Mouse (Mus musculus) neural tube, embryonic 14.5 days (tissue): Measurements from ENCODE around the gene Rassf6. TPM values are rescaled to one million over a fixed set of nuclear protein-coding genes. Genes with fewer than 3 reads are reported as not detected.
"Not testable (repeated sequence)": the region's sequence is repeated elsewhere in the genome, so short reads cannot be mapped to it uniquely, and the experiment has no call there.

Source experiments
- ATAC-seq: fragments of 200-750 bp; cut with Nextera tagmentation; 2 replicates; pipeline ENCODE4 v1.8.0; 2017; ENCODE audit warnings: low read depth, mild to moderate bottlenecking, moderate TSS enrichment, moderate library complexity
- H3K27ac ChIP-seq: fragments of 300-500 bp; sonication (generic); 2 replicates; pipeline ENCODE4 v1.5.1; 2014; ENCODE audit warnings: low read depth, mild to moderate bottlenecking, control low read depth, low read length, moderate library complexity, mixed read lengths
- H3K27me3 ChIP-seq: fragments of 300-500 bp; sonication (generic); 2 replicates; pipeline ENCODE4 v1.6.1; 2014; ENCODE audit warnings: low read length; ENCODE audit not compliant: control insufficient read depth, insufficient read depth
- H3K36me3 ChIP-seq: fragments of 300-500 bp; sonication (generic); 2 replicates; pipeline ENCODE4 v1.6.1; 2014; ENCODE audit warnings: low read length, mixed read lengths; ENCODE audit not compliant: control insufficient read depth, insufficient read depth
- H3K4me1 ChIP-seq: fragments of 300-500 bp; sonication (generic); 2 replicates; pipeline ENCODE4 v1.6.1; 2014; ENCODE audit warnings: low read length; ENCODE audit not compliant: control insufficient read depth, insufficient read depth
- H3K4me2 ChIP-seq: fragments of 300-500 bp; sonication (generic); 2 replicates; pipeline ENCODE4 v1.6.1; 2014; ENCODE audit warnings: mild to moderate bottlenecking, low read depth, low read length, control low read depth
- H3K4me3 ChIP-seq: fragments of 300-500 bp; sonication (generic); 2 replicates; pipeline ENCODE4 v1.5.1; 2014; ENCODE audit warnings: low read depth, low read length, control low read depth, mixed read lengths
- H3K9ac ChIP-seq: fragments of 300-500 bp; sonication (generic); replicated peaks from 2 replicates; pipeline ENCODE4 v1.6.1; 2014; ENCODE audit warnings: low read depth, mild to moderate bottlenecking, control low read depth, low read length, mixed read lengths
- H3K9me3 ChIP-seq: fragments of 300-500 bp; sonication (generic); 2 replicates; pipeline ENCODE4 v1.6.1; 2016; ENCODE audit warnings: low read length; ENCODE audit not compliant: control insufficient read depth
- WGBS: fragments of 180-500 bp; shearing (Covaris S2); extraction: QIAGEN DNeasy Blood & Tissue Kit; methylation state at CpG from one replicate; pipeline ENCODE4 v1.1.7; 2014; 5-methylcytosine and 5-hydroxymethylcytosine counted together
- polyA plus RNA-seq: library from polyadenylated mRNA; unstranded; fragments of >200 nt; fragmentation: Nextera tagmentation; extraction: Ambion mirVana; gene quantifications from 2 replicates; pipeline ENCODE4 v1.2.1, GENCODE M21; 2014

Rassf6 gene
- polyA plus RNA-seq, 1 experiment from 2014 or later = 3.0 TPM

DNA sequence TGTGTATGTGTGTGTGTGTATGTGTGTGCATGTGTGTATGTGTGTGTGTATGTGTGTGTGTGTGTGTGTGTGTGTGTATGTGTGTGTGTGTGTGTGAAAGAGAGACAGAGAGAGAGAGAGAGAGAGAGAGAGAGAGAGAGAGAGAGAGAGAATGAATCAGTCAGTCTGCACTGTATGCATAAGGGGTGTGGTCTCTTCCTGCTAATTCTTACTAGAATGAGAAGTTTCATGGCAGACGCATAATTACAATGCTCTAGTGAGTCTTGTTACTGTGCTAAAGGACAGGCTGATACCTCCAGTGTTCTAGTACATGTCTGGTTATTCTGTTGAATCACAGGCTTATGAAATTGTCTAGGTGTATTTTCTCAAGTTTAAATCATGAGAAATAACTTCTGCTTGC, 27.7 kb downstream of the Rassf6 start:
- not testable (repeated sequence) for H3K27ac ChIP-seq, H3K36me3 ChIP-seq, H3K27me3 ChIP-seq, H3K4me1 ChIP-seq, H3K4me2 ChIP-seq, H3K4me3 ChIP-seq, H3K9ac ChIP-seq, ATAC-seq, H3K9me3 ChIP-seq
- WGBS = 94% methylated on average over 1 of the region's 1 CpGs

DNA sequence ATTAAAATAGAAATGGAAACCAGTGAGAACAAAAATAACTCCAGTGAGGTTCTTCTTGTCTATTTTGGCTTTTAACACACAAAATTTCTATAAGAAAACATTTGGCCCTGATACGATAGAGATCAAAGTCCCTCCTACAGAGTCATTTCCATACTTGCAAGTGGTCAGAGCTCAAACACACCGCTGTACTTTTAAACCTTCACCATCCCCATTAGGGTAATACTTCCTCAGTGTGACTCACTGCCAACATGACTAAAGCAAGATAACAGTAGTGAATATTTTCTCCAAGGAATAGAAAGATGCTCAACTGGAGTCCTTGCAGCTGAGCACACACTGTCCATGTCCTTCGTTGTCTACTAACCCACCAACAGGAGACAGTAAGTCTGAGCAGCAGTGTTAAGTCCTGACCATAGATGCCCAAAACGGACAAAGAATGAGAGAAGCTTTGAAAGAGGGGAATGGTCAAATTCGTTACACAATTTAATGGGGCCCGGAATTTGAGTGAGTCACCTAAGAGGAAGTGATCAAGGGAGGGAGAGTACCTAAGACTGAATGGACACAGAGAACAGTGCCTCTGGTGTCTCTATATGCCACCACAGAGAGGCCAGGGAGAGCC, 28.4 kb downstream of the Rassf6 start:
- no peak overlapping the region for H3K27ac ChIP-seq
- H3K4me1 ChIP-seq = no peaks in the 10 kb centered on the region
- no peaks in the 10 kb centered on the region for H3K36me3 ChIP-seq
- no peak overlapping the region for H3K9ac ChIP-seq
- H3K27me3 ChIP-seq = no peaks in the 10 kb centered on the region
- WGBS = 88% methylated on average over 6 of the region's 6 CpGs
- no peak overlapping the region for H3K4me2 ChIP-seq
- no peak for ATAC-seq
- no peak overlapping the region for H3K4me3 ChIP-seq
- H3K9me3 ChIP-seq = no peaks in the 10 kb centered on the region

DNA sequence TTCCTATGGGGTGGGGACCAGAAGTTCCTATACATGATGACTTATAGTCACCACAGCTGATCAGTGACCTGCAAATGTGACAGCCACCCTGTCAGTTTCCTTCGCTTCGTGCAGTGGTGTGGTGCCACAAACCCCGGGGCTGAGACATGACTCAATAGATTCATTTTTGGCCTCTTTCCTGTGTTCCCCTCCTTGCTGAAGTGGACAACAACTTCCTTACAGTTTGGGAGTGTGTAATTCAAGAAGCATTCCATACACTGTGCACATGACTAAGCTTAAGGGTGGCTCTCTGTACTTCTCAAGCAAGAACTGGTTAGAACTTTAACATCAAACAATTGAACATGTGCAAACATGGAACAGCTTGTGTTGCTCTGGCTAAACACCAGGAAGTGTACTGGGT, 29.1 kb downstream of the Rassf6 start:
- Histone ChIP-seq H3K4me2 (no peak overlapping the region), H3K9me3 (no peaks in the 10 kb centered on the region), H3K36me3 (no peaks in the 10 kb centered on the region), H3K27ac (no peak overlapping the region), H3K4me3 (no peak overlapping the region), H3K27me3 (no peaks in the 10 kb centered on the region), H3K9ac (no peak overlapping the region), H3K4me1 (no peaks in the 10 kb centered on the region)
- no peak for ATAC-seq
- 87% methylated on average over 3 of the region's 3 CpGs for WGBS

DNA sequence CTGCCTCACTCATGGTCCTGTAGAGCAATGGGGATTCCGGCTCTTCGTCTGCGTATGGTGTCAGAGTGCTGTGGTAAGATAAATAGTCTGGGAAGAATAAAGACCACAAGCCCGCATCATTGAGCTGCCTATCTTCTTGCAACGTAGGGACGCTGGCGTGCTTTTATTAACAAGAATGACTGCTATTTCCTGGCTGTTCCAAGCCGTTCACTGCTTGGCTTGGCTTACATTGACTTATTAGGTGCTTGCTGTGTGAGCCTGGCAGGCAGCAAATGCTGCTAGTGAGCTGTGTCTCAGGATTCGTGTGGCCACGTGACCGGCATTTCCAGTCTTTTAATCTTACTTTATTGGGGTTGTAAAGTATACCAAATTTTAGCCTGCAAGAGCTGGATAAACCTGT, 31.6 kb downstream of the Rassf6 start:
- WGBS = 62% methylated on average over 11 of the region's 11 CpGs
- H3K4me2 ChIP-seq = no peak overlapping the region
- H3K27me3 ChIP-seq = no peaks in the 10 kb centered on the region
- no peak overlapping the region for H3K9ac ChIP-seq
- no peak overlapping the region for H3K4me3 ChIP-seq
- no peak for ATAC-seq
- no peaks in the 10 kb centered on the region for H3K9me3 ChIP-seq
- H3K36me3 ChIP-seq = no peaks in the 10 kb centered on the region
- no peak overlapping the region for H3K27ac ChIP-seq
- H3K4me1 ChIP-seq = no peaks in the 10 kb centered on the region

DNA sequence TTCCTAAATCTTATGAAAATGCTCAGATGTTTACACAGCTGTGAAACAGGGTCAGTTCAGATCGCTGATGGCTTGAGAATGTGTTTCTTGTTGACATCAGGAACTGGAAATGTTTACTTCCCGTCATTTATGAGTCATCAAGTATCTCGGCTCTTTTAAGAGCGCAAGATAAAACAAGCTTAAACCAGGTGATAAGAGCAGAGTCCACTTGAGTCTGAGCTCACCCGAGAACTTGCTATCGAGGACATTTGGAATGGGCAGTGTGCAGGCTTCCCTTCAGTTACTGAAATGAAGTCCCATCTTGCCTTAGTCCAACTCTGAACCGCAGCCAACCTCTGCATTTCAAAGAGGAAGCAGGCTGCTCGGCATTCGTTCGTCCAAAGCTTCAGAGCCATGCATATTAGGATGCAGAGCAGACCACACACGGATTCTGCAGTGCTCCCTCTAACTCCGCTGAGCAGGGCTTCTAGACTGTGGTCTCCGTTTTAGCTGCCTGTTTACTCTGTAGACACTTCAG, 37.0 kb downstream of the Rassf6 start:
- no peaks in the 10 kb centered on the region for H3K27me3 ChIP-seq
- H3K4me3 ChIP-seq = no peak overlapping the region
- no peaks in the 10 kb centered on the region for H3K36me3 ChIP-seq
- no peak overlapping the region for H3K27ac ChIP-seq
- WGBS = 69% methylated on average over 13 of the region's 13 CpGs
- ATAC-seq = no peak
- no peak overlapping the region for H3K9ac ChIP-seq
- no peaks in the 10 kb centered on the region for H3K9me3 ChIP-seq
- H3K4me2 ChIP-seq = no peak overlapping the region
- H3K4me1 ChIP-seq = no peaks in the 10 kb centered on the region

DNA sequence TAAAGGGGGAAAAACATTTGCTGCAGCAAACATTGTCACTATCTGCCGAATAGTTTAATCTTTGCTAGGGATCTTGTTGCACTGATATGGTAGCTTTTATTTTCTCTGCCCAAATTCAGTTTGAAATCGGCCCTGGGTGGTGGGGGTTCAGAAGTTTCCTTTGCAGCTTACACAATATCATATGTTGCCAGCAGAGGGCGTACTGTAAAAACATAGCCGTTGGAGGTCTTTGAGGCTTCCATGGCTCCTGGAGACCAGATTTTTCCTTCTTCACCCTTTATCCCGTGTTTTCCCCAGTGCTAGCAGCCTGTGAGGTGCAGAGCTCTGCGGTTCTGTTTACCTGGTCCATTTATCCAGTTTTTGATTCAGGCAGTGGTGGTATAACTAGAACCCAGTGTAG, 39.0 kb downstream of the Rassf6 start:
- Histone ChIP-seq H3K36me3 (no peaks in the 10 kb centered on the region), H3K27me3 (no peaks in the 10 kb centered on the region), H3K4me3 (no peak overlapping the region), H3K27ac (no peak overlapping the region), H3K4me2 (no peak overlapping the region), H3K4me1 (no peaks in the 10 kb centered on the region), H3K9ac (no peak overlapping the region), H3K9me3 (no peaks in the 10 kb centered on the region)
- WGBS = 25% methylated on average over 6 of the region's 6 CpGs
- peak; percentile 54; the same call in 1 of the 2 replicates for ATAC-seq

DNA sequence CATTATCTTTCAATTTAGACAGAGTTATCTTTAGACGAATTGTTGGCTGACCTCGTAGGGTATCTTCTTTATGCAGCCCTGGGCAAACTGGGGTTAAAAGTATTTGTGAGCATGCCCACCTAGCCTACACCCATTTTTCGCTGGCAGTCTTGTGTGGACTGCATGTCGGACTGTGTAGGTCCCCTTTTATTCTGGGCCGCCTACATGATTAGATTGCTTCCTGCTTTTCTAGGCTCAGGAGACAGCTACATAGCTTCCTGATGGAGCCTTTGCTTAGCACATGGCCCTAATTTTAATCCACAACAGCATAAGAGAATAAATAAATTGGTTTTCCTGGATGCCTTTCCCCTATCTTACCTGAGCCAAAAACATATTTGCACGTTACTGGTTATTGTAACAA, 44.3 kb downstream of the Rassf6 start:
- WGBS = 88% methylated on average over 6 of the region's 6 CpGs
- H3K36me3 ChIP-seq = no peaks in the 10 kb centered on the region
- no peak for ATAC-seq
- H3K9ac ChIP-seq = no peak overlapping the region
- no peak overlapping the region for H3K4me2 ChIP-seq
- H3K9me3 ChIP-seq = no peaks in the 10 kb centered on the region
- no peaks in the 10 kb centered on the region for H3K4me1 ChIP-seq
- H3K27me3 ChIP-seq = no peaks in the 10 kb centered on the region
- no peak overlapping the region for H3K27ac ChIP-seq
- no peak overlapping the region for H3K4me3 ChIP-seq

DNA sequence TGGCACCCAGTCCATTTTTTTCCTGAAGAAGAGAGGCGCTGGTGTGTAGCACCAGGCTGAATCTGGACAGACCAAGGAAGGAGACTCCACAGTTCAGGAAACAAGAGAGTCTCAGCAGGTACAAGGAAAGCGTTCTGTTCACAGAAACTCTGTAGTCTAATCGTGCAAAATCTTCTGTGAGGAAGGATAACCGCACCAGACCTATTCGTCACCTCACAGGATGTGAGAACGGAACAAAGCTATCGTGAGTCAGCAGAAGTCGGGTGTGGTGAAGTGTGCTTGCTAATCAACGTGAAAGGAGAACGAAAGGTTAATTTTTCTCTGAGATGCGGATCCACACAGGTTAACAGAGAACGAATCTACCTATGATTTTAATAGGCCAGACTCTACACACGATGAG, 45.5 kb downstream of the Rassf6 start:
- H3K9ac ChIP-seq = no peak overlapping the region
- no peak overlapping the region for H3K4me2 ChIP-seq
- H3K27me3 ChIP-seq = no peaks in the 10 kb centered on the region
- no peak for ATAC-seq
- no peaks in the 10 kb centered on the region for H3K4me1 ChIP-seq
- no peak overlapping the region for H3K27ac ChIP-seq
- H3K36me3 ChIP-seq = no peaks in the 10 kb centered on the region
- no peaks in the 10 kb centered on the region for H3K9me3 ChIP-seq
- 92% methylated on average over 13 of the region's 13 CpGs for WGBS
- no peak overlapping the region for H3K4me3 ChIP-seq

DNA sequence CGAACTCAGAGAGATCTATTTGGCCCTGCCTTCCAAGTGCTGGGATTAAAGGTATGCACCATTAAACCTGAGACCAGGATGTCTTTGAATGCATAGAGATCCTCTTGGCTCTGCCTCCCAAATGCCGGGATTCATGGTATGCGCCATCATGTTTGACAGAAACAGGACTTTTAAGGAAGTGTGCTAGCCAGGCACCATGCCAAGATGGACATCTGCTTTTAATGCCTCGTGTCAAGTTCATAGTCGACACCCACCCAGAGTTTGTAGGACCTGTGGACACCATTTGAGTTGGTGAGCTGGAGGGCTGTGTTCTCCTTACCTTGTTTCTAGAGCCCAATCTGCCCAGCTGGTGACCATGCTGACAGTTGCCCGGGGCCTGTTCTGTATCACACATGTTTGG, 48.5 kb downstream of the Rassf6 start:
- Histone ChIP-seq H3K36me3 (no peaks in the 10 kb centered on the region), H3K9ac (no peak overlapping the region)
- WGBS = 88% methylated on average over 6 of the region's 6 CpGs

More for the DNA sequence above, 48.5 kb downstream of the Rassf6 start:
- Histone ChIP-seq H3K4me1 (no peaks in the 10 kb centered on the region), H3K27me3 (no peaks in the 10 kb centered on the region), H3K27ac (no peak overlapping the region), H3K9me3 (no peaks in the 10 kb centered on the region), H3K4me2 (no peak overlapping the region), H3K4me3 (no peak overlapping the region)
- ATAC-seq = no peak
